Mouse (Mus musculus): ENCODE measurements around the gene Lin54.

DNA sequence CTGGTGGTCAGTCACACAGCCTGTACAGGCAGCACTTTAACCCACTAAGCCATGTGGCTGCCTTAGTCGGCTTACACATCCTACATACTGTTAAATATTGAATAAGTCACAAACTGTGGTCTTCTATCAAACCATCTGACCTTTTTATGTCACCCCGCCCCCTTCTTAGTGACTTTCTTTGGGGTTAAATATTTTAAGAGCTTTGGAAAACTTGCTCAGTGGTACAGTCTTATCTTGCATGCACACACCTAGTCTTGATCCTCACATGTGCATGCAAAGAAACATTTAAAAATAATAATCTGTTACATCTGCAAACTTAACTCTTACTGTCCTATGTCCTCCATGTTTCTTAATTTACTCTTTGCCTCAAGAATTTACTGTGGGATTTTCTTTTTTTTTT, 38.1 kb downstream of the Lin54 start:
- TF ChIP-seq GATA1 (IDR thresholded peaks at IDR 0.05; ENCODE audit: borderline replicate concordance, low read length) = no peak
- no peak for TF ChIP-seq FLI1 (IDR thresholded peaks at IDR 0.05; ENCODE audit: low read length)
